Mouse (Mus musculus): ENCODE data around the gene Retsat. TPM values are rescaled to one million over a fixed set of nuclear protein-coding genes. Genes with fewer than 3 reads are reported as not detected.

Retsat gene
- polyA plus RNA-seq, 3 experiments from 2014 or later, result 3.9 to 5.5 (median 4.1) TPM

Other genes starting within 250 kb of the Retsat start
- gene Tmem150a, start 243.0 kb upstream of the Retsat start, polyA plus RNA-seq (2017; shearing (Covaris generic)), result 1 to 10 TPM in 1 of 3 experiments, under 1 TPM in 2; 0.57 to 1.1 (median 0.67) TPM
- gene Rnf181, start 231.5 kb upstream of the Retsat start, polyA plus RNA-seq (2017; shearing (Covaris generic)), result 100 to 1,000 TPM; 107 to 150 (median 144) TPM
- gene Vamp5, start 218.0 kb upstream of the Retsat start, polyA plus RNA-seq (2017; shearing (Covaris generic)), result 10 to 100 TPM; 67.7 to 70.9 (median 69.7) TPM
- gene Vamp8, start 207.8 kb upstream of the Retsat start, polyA plus RNA-seq (2017; shearing (Covaris generic)), result 100 to 1,000 TPM; 338 to 440 (median 338) TPM
- 1 to 10 TPM; 5.6 to 6.5 (median 5.9) TPM for gene Ggcx, start 184.2 kb upstream of the Retsat start, polyA plus RNA-seq (2017; shearing (Covaris generic))
- gene Mat2a, start 158.9 kb upstream of the Retsat start, polyA plus RNA-seq (2017; shearing (Covaris generic)), result 100 to 1,000 TPM; 217 to 228 (median 219) TPM
- gene Sh2d6, start 76.8 kb upstream of the Retsat start, polyA plus RNA-seq (2017; shearing (Covaris generic)), result not detected
- gene Capg, start 54.1 kb upstream of the Retsat start, polyA plus RNA-seq (2017; shearing (Covaris generic)), result 100 to 1,000 TPM; 499 to 613 (median 536) TPM
- 10 to 100 TPM; 13.7 to 24.3 (median 20.6) TPM for gene Elmod3, start 62 bp upstream of the Retsat start, polyA plus RNA-seq (2017; shearing (Covaris generic))
- 100 to 1,000 TPM; 103 to 111 (median 108) TPM for gene Tgoln1, start 18.5 kb downstream of the Retsat start, polyA plus RNA-seq (2017; shearing (Covaris generic))
- 1 to 10 TPM in 1 of 3 experiments, under 1 TPM in 2; 0.24 to 1.2 (median 0.78) TPM for gene Tcf7l1, start 190.8 kb downstream of the Retsat start, polyA plus RNA-seq (2017; shearing (Covaris generic))